Mouse (Mus musculus) adrenal gland, postnatal 25 days (tissue): ENCODE measurements around the gene Eif4b. TPM values are rescaled to one million over a fixed set of nuclear protein-coding genes. Genes with fewer than 3 reads are reported as not detected.
A peak's percentile ranks its signal among the peaks of the same experiment; 100 is the strongest.

Experiments used
- DNase-seq: peaks from one replicate; pipeline ENCODE4 v3.0.0; 2021; ENCODE audit warnings: mixed read lengths
- total RNA-seq: library from RNA; stranded (reverse); gene quantifications from 2 replicates; pipeline ENCODE4 v1.2.3, GENCODE M21; 2021

Eif4b gene
- total RNA-seq, 1 experiment from 2014 or later: 270 TPM

GRCm38 (mm10) chr15:102101672-102102541 is 28.3 kb downstream of the Eif4b start:
- DNase-seq: no peak

- peak; percentile 58 for DNase-seq
Measured at GRCm38 (mm10) chr15:102102548-102103121, 29.1 kb downstream of the Eif4b start.

- no peak for DNase-seq
Measured at GRCm38 (mm10) chr15:102103371-102103946, 29.9 kb downstream of the Eif4b start.

DNA sequence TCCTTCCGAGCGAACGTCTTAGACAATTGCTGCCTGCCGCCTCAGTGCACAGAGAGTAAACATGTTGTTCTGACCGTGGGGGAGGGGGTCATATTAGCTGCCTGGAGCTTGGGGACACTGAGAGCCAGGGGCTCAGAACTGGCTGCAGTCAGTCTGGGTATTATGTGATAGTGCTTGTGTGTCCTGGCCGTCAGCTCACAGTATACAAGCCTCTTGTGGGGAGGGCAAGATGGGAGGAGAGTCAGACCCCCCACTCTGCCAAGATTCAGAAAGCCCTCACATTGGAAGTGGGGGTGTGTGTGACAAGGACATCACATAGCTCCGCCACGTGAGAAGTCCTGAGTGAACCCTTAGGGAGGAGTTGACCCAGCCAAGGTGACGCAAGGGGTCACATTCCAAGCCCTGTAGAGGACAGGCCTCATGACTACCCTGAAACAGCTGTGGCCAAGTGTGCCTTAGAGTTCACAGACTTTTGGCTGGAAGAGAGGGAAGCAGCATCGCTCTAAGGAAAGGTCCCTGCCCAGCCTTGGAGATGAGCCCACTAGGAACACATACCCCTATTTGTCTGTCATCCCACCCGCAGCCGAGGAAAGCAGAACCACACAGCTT is 30.5 kb downstream of the Eif4b start:
- peak; percentile 71 for DNase-seq

DNA sequence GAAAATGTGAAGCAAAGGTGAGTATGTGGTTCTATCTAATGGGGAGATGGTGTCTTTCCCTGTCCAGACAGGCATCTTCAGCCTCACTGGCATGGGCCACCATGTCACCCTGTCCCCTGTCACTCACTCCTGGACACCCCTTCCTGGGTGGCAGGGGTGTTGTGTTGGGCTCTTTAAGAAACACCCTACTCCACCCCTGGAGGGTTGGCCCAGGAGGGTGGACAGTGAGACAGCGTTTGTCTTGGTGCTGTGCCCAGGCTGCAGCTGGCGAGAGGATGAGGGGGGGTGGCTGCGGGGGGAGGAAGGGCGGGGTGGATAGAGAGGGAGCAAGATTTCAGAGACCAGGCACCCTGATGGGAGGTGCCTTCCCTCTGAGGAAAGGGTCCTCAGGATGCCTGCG is 31.8 kb downstream of the Eif4b start:
- peak; percentile 79 for DNase-seq

DNA sequence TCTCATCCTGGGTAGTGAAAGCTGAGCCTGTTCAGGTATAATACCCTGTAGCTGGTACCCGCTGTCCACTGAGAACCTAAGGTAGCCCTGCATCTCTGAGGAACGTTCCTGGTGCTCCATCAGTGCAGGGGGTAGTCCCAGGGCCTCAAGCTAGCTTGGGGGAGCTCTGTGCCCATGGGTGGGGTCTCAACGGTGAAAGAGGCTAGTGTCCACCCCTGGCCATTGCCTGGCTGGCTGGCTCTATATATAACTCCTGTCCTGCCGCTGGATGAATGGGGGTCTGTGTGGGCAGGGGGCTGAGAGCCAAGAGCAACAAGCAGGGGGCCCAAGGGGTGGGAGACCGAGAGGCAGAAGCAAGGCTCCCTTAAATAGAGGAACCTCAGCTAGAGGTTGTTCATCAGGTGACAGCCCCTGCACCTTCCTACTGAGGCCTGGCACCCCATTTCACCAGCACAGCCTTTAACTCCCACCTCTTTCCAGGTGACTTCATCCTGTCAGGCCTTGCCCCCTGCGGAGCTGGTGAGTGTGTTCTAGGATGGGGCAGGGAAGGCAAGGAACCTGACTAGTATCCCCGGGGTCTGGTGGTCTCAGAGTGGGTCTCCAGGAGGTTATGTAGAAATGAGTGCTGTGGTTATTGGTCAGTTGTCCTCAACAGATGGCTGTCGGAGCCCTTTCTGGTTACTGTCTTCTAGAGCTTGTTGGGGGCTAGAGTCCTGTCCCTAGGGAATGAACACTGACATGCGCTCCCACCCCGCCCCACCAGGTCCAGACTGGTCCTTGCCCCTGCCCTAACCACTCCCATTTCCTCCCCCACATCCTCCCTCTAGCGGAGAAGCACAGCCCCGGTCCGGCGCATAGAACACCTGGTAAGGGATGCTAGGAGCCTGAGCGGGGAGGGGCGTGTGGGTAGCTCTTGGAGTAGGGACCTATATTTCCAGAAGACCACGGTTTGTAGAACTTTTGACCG is 32.5 kb downstream of the Eif4b start:
- DNase-seq: no peak

DNA sequence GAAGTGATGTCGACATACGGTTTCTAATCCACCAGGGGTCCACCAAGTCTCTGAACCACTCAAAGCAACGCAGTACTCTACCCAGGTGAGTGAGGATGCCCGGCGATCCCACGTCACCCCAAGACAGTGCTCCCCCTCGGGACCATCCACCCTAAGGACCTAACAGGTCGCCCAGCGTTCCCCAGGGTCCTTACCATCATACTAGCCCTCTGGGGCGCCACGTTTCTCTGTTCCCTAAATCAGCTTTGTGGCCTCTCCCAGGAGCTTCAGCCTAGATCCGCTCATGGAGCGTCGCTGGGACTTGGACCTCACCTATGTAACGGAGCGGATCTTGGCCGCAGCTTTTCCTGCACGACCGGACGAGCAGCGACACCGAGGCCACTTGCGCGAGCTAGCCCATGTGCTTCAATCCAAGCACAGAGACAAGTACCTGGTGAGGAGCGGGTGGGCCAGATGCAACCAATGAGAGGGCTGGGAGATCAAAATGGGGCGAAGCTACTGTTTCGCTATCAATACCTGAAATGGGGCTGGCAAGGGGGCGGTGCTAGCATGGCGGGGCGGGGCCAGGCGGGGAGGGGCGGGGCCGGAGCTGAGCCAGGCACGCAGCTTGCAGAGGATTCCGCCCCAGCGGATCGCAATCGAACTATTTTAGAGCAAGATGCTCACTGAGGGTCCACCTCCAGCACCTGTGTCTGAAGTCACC is 33.3 kb downstream of the Eif4b start:
- DNase-seq: peak; percentile 54

DNA sequence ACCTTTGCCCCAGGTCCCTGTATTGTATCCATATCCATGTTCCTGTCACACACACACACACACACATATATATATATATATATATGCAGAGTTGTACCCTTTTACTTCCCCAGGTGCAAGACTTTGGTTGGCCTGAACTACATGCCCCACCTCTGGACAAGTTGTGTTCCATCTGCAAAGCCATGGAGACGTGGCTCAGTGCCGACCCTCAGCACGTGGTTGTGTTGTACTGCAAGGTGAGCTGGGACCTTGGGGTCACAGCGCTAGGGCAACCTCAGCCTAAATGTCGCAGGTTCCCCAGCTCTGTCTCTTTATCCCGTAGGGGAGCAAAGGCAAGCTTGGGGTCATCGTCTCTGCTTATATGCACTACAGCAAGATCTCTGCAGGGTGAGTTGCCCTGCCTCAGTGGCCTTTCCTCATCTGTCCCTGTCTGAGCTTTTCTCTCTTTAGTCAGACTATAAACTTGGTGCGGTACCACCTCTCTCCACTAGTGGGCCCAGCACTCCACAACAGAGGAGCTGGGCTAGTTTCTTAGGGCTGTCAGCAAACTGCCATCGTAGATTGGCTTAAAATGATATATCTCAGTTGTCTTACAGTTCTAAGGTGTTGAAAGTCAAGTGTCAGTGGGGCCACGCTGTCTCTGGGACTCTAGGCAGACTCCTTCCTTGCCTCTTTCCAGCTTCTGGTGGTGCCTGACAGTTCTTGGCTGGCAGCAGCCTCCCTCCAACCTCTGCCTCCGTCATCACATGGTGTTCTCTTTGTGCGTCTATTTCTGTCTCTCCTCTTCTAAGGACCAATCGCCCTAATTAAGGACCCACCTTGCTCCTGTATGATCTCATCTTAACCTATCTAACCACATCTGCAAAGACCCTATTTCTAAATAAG is 34.4 kb downstream of the Eif4b start:
- DNase-seq: peak; percentile 72

- DNase-seq: peak; percentile 71
Measured at GRCm38 (mm10) chr15:102108651-102109525, 35.3 kb downstream of the Eif4b start.

- no peak for DNase-seq
Measured at GRCm38 (mm10) chr15:102110271-102110670, 36.7 kb downstream of the Eif4b start.

GRCm38 (mm10) chr15:102110701-102111494 is 37.3 kb downstream of the Eif4b start:
- DNase-seq: no peak

- DNase-seq: no peak
Measured at GRCm38 (mm10) chr15:102111495-102111829, 37.9 kb downstream of the Eif4b start.

DNA sequence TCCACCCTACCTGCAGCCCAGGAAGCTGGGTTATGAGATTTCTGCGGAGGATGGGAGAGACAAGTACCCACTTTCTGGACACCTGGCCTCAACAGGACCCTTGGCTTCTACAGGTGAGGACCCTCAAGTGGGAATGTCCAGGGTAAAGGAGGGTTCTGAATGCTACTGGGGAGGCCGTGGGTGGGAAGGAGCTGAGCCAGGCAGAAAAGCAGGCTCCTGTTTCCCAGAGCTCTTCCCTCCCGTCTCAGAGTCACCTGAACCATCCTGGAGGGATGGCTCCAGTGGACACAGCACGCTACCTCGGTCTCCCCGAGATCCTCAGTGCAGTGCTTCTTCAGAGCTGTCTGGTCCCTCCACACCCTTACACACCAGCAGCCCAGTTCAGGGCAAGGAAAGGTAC is 38.6 kb downstream of the Eif4b start:
- no peak for DNase-seq

GRCm38 (mm10) chr15:102112827-102113226 is 39.3 kb downstream of the Eif4b start:
- DNase-seq: no peak

GRCm38 (mm10) chr15:102113674-102114073 is 40.1 kb downstream of the Eif4b start:
- DNase-seq: no peak

DNA sequence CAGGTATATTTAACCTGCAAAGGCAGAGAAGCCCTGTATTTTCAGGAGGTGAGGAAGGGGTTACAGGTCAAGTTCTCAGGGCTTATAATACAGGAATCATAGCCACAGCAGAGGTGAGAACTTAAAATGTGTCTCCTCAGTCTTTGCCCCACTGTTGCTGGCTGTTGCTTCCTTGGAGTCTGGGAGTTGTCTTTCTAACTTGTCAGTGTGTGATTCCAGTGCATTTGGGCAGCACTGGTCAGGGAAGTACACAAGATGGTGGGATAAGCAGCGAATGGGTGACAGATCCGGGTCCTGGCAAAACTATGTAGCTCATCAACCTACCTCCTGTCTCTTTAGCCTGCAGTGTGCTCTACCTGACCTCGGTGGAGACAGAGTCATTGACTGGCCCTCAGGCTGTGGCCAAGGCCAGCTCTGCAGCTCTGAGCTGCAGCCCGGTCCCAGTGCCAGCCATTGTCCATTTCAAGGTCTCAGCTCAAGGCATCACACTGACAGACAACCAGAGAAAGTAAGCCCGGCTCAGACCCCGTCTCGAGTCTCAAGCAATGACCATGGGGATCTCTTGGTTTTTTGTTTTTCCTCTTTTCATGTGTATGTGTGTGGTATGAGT is 41.2 kb downstream of the Eif4b start:
- peak; percentile 62 for DNase-seq

DNA sequence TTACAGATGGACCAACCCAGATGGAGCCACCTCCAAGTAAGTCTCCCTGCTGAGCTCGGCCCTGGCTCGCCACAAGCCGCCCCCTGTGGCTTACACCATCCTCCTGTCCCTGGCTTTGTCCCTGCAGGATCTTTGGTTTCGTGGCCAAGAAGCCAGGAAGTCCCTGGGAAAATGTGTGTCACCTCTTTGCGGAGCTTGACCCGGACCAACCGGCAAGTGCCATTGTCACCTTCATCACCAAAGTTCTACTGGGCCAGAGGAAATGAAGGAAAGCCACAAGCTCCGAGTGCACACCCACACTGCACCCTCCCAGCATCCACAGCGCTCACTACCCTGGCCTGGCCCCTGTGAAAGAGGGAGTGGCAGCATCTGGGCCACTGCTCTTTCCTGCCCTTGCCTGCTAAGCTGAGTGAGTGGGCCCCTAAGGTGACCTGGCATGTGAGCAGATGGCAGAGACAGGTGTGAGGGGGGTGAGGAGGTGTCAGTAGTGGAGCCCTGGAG is 42.2 kb downstream of the Eif4b start:
- no peak for DNase-seq
